Mouse (Mus musculus): ENCODE data around the gene Gsdma2.
A peak's percentile ranks its signal among the peaks of the same experiment; 100 is the strongest.
"Not testable (repeated sequence)": the region's sequence is repeated elsewhere in the genome, so short reads cannot be mapped to it uniquely, and the experiment has no call there.

The Gsdma2 gene

GRCm38 (mm10) chr11:98668984-98669383 lies 22.4 kb downstream of the Gsdma2 start:
- no peak for DNase-seq (ENCODE audit: low spot score)

- no peak for DNase-seq (ENCODE audit: low spot score)
Observed at GRCm38 (mm10) chr11:98671284-98671815, 24.8 kb downstream of the Gsdma2 start.

DNA sequence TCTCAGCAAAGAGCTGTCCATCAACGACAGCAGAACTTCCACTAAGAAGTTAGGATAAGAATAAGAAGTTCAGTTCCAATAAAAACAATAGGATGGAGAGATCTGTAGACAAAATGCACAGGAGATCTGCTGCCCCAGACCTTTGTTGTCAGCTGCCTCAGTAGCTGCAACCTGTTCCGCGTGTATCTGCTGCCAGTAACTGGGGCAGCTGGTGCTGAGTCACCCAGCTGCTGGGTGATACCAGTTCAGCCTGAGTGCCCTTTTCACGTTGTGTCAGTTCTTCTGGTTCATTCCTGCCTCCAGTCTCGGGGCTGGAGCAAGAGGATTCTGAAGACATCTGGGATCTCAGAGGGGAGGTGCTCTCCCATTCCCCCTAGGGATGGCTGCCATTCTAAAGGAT lies 25.3 kb downstream of the Gsdma2 start:
- DNase-seq (ENCODE audit: low spot score): no peak

- no peak for DNase-seq (ENCODE audit: low spot score)
Observed at GRCm38 (mm10) chr11:98672482-98672881, 25.9 kb downstream of the Gsdma2 start.

DNA sequence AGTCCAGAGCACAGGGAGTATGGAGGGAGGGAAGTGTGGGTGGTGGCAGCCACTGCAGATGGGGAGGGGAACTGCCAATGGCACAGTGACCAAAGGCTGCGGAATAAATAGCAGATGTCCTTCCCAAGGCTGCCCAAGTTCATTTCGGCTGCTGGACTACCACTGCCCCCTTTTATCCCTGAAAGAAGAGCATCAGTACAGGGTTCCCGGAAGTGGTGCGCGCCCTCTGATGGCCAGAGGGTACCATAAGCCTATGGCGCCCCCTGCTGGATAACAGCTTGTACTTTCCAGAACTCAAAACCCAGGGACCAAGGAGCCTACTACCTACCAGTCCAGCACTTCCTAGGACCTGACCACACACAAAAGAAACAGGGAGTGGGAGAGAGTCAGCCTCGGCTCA lies 26.6 kb downstream of the Gsdma2 start:
- peak; percentile 67 for DNase-seq (ENCODE audit: low spot score)

GRCm38 (mm10) chr11:98675829-98676363 lies 29.3 kb downstream of the Gsdma2 start:
- no peak for DNase-seq (ENCODE audit: low spot score)

- no peak for DNase-seq (ENCODE audit: low spot score)
Observed at GRCm38 (mm10) chr11:98680023-98680422, 33.5 kb downstream of the Gsdma2 start.

DNA sequence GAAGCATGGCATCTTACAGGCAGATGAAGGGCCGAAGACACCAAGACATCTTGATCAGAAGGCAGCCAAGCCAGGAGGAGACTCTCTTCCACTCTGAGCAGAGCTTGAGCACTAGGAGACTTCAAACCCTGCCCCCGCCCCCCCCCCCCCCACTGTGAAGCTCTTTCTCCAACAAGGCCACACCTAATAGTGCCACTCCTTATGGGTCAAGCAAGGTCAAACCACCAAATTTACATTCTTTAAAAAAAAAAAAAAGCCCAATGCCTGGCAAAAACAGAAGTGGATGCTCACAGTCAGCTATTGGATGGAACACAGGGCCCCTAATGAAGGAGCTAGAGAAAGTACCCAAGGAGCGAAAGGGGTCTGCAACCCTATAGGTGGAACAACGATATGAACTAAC lies 34.0 kb downstream of the Gsdma2 start:
- not testable (repeated sequence) for DNase-seq (ENCODE audit: low spot score)

- DNase-seq (ENCODE audit: low spot score): no peak
Observed at GRCm38 (mm10) chr11:98681186-98681585, 34.6 kb downstream of the Gsdma2 start.

GRCm38 (mm10) chr11:98681786-98682745 lies 35.5 kb downstream of the Gsdma2 start, which contains the start of gene Psmd3:
Gene Psmd3, plus strand, starts transcription at chr11:98682554.
- peak; percentile 97 for DNase-seq (ENCODE audit: low spot score)

DNA sequence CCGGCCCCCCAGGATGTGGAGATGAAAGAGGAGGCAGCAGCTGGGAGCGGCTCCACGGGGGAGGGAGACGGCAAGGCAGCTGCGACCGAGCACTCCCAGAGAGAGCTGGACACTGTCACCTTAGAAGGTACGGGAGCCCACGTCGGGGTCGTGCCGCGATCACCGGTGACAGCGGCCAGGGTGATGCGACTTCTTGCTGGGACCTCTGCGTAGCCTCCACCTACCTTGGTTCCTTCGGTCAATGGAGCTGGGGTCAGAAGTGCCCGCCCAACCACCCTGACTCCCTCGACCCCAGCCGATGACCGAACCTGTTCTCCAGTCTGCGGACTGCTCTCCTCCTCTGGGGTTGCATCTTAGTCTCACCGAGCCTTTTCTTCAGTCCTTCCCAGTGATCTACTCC lies 36.3 kb downstream of the Gsdma2 start:
- no peak for DNase-seq (ENCODE audit: low spot score)

DNA sequence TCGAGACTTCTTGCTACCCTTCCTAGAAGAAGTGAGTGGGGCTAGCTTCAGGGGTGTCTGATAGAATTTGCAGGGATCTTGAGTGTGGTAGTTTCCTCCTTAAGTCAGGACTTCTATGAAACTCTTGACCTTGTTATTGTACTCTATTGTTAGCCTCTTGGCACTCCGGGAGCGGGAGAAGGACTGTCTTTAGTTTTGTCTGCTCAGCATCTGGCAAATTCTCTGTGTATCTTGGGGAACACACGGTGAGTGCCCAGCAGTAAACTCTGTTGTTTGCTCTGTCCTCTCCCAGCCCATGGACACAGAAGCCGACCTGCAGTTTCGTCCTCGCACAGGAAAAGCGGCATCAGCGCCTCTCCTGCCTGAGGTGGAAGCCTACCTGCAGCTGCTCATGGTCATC lies 39.1 kb downstream of the Gsdma2 start:
- no peak for DNase-seq (ENCODE audit: low spot score)

- no peak for DNase-seq (ENCODE audit: low spot score)
Observed at GRCm38 (mm10) chr11:98686976-98687375, 40.4 kb downstream of the Gsdma2 start.

GRCm38 (mm10) chr11:98688009-98688408 lies 41.5 kb downstream of the Gsdma2 start:
- DNase-seq (ENCODE audit: low spot score): no peak

DNA sequence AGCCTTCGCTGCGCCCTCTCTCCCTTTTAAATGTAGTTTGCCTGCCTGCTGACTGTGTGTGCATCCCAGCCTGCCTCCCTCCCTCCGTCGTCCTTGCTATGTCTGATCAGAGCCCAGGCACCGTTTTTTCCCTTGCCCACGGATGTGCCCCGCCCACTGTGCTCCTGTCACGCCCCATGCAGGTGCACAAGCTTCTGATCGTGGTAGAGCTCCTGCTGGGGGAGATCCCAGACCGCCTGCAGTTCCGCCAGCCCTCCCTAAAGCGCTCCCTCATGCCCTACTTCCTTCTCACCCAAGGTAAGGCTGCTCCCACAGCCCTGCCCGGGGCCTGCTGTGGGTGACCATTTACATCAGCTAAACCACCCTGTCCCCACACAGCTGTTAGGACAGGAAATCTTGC lies 46.6 kb downstream of the Gsdma2 start:
- DNase-seq (ENCODE audit: low spot score): no peak

DNA sequence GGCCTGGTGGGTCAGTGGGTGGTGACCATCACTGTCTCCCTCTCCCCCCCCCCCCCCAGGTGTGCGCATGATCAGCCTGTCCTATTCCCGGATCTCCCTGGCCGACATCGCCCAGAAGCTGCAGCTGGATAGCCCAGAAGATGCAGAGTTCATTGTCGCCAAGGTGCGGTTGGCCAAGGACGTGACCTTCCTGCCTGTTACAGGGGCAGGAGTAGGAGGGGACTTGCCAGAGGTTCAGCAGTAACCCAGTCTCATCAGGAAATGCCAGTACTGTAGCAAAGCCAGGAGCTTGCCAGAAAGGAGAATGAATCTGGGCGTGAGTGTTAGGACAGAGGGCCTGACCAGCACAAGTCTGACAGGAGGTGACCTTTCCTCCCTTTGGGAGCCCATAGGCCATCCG lies 47.2 kb downstream of the Gsdma2 start:
- no peak for DNase-seq (ENCODE audit: low spot score)

GRCm38 (mm10) chr11:98694301-98694700 lies 47.7 kb downstream of the Gsdma2 start:
- DNase-seq (ENCODE audit: low spot score): no peak

DNA sequence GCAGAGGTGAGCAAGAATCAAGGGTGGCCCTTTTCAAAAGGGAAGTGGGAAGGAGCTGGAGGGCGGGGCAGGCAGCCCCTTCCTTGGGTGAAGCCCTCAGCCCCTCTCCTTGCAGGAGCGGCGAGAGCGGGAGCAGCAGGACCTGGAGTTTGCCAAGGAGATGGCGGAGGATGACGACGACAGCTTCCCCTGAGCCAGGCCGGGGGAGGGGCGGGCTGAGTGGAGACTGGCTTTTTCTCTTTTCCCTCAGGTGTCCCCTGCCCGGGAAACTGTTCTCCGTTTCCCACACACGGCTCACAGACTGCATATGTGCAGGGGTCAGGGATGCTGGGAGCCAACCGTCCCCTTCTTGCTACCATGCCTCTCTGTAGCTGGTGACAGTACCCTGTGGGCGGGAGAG lies 48.8 kb downstream of the Gsdma2 start:
- no peak for DNase-seq (ENCODE audit: low spot score)

GRCm38 (mm10) chr11:98696454-98697216 lies 50.1 kb downstream of the Gsdma2 start:
- peak; percentile 49 for DNase-seq (ENCODE audit: low spot score)

DNA sequence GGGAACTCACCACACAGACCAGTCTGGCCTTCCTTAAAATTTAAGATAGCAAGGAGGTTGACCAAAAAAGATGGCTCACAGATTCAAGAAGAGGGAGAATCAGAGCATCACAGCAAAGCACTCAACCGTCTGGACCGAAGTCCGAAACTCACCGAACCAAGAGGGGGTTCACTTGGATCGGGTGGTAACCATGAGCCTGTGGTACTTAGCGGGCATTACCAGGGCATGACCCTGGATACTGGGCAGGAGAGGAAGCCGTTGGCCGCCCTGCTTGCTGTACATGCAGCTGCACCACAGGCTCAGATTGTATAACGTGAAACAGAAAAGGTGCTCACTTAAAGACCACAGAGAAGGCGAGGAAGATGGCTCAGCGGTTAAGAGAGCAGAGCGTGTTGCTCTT lies 50.7 kb downstream of the Gsdma2 start:
- DNase-seq (ENCODE audit: low spot score): no peak

DNA sequence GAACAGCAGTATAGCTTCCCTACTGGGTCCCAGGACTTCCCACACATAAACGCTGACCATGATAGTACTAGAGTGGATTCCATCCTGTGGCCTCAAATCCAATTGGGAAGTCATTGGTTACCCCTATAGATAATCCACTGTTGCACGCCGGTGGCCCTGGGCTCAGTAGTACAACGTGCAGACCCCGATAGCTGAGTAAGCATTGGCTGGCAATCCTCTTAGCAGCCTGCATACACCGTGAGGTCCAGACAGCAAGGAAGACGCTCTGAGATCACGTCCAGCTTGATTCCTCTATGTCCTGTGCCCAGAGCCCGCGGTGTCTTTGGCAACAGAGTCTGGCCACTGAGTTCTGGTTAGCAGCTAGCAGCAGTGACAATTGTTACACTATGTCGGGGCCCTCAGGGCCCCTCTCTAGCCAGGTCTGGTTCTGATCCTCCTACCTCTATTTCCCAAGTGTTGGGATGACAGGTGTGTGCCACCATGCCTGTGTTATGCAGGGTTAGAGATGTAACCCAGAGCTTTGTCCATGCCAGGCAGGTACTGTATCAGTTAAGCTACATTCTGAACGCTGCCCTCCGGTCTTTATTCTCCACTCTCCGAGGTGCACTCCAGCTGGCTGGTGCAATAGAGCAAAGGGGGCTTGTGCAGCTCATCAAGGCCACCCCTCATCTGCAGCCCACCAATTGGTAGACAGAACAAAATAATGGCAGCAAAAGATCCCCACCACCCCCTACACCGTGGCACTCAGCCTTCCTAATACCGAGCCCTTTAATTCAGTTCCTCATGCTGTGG lies 52.5 kb downstream of the Gsdma2 start:
- no peak for DNase-seq (ENCODE audit: low spot score)

- peak; percentile 73 for DNase-seq (ENCODE audit: low spot score)
Observed at GRCm38 (mm10) chr11:98699911-98700310, 53.4 kb downstream of the Gsdma2 start.

All from ovary, postnatal 36 days (tissue).